ENCODE assay signal across 13 mouse cellular contexts in the genomic region with DNA sequence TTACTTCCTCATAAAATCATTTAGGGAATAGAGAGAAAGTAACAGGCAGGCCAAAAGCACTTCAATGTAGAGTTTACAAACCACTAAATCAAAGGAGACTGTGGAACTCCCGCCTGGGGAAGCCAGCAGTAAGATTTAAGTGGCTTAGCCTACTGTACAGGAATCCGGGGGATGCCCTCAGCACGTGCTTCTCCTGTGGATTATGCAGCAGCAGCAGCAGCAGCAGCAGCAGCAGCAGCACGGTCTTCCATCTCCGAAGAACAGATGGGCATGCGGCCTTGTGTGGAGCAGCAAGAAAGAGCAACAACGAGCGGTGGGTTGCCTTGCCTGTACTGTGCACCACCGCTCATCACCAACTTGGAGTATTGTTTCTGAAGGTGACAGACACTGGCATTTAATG.
DNase-seq lines count a peak whose midpoint lies in the region; ATAC-seq and TF ChIP-seq lines count a peak whose summit lies in the region.
"Had no signal": no experiment of that assay in that cellular context is flagged by ENCODE, and none has a peak within 500 bp of the region (broad histone marks: within the 10 kb centered on the region; RNA-seq: fewer than 3 reads in every experiment).

No protein-coding gene starts in this region.

- H3K9ac ChIP-seq in embryonic facial prominence, embryonic 14.5 days (ENCODE audit: low read depth, low read length) = no peak overlapping the region
- no peak overlapping the region for H3K9ac ChIP-seq in hindbrain, embryonic 14.5 days
- H3K9ac ChIP-seq in midbrain, postnatal 0 days (replicated peaks; ENCODE audit: low read length, poor library complexity, severe bottlenecking) = no peak overlapping the region
- H3K9ac ChIP-seq: heart, embryonic 13.5 days; intestine, embryonic 15.5 days had no signal

- no peak for TF ChIP-seq CTCF in midbrain, postnatal 0 days (IDR thresholded peaks at IDR 0.05)

- 0 out of 2 replicates have a peak, but pooled peaks cover 8% of the 10 kb centered on the region for H3K27me3 ChIP-seq in embryonic facial prominence, embryonic 14.5 days (replicated peaks; ENCODE audit: control insufficient read depth, insufficient read depth, low read length)
- no peaks in the 10 kb centered on the region for H3K27me3 ChIP-seq in hindbrain, embryonic 14.5 days (ENCODE audit: control insufficient read depth, insufficient read depth, low read length)
- H3K27me3 ChIP-seq in midbrain, postnatal 0 days (ENCODE audit: insufficient read depth, low read length) = no peaks in the 10 kb centered on the region
- H3K27me3 ChIP-seq: heart, embryonic 13.5 days; intestine, embryonic 15.5 days had no signal

- no peak overlapping the region for H3K4me3 ChIP-seq in embryonic facial prominence, embryonic 14.5 days (ENCODE audit: low read depth, low read length)
- no peak overlapping the region for H3K4me3 ChIP-seq in hindbrain, embryonic 14.5 days (replicated peaks; ENCODE audit: low read length)
- no peak overlapping the region for H3K4me3 ChIP-seq in midbrain, postnatal 0 days (ENCODE audit: low read depth, low read length)
- H3K4me3 ChIP-seq: heart, embryonic 13.5 days; intestine, embryonic 15.5 days had no signal

- H3K4me2 ChIP-seq in embryonic facial prominence, embryonic 14.5 days (ENCODE audit: low read depth, low read length) = no peak overlapping the region
- H3K4me2 ChIP-seq in hindbrain, embryonic 14.5 days (replicated peaks) = no peak overlapping the region
- H3K4me2 ChIP-seq in midbrain, postnatal 0 days (ENCODE audit: low read depth, low read length, poor library complexity, severe bottlenecking) = no peak overlapping the region
- H3K4me2 ChIP-seq: heart, embryonic 13.5 days; intestine, embryonic 15.5 days; liver, embryonic 11.5 days had no signal

- peak; percentile 24 to 39 for DNase-seq in cerebellum, postnatal 10 days
- DNase-seq in embryonic facial prominence, embryonic 14.5 days (ENCODE audit: low spot score) = peak; percentile 65
- DNase-seq in hindbrain, embryonic 14.5 days (ENCODE audit: low spot score) = no peak
- DNase-seq in midbrain, postnatal 0 days (ENCODE audit: low spot score) = peak; percentile 37
- no peak for DNase-seq in left cerebral cortex, postnatal 25 days (ENCODE audit: low spot score in 2 of 2)
- DNase-seq in adrenal gland, adult 2 months = no peak
- DNase-seq in right cerebral cortex, postnatal 4 days = no peak
- DNase-seq: layer of hippocampus, adult 9-11 months had no signal

- no peaks in the 10 kb centered on the region for H3K36me3 ChIP-seq in embryonic facial prominence, embryonic 14.5 days (ENCODE audit: control insufficient read depth, insufficient read depth, low read length)
- no peaks in the 10 kb centered on the region for H3K36me3 ChIP-seq in hindbrain, embryonic 14.5 days (replicated peaks; ENCODE audit: control insufficient read depth, insufficient read depth)
- H3K36me3 ChIP-seq in midbrain, postnatal 0 days (ENCODE audit: insufficient read depth, low read length) = no peaks in the 10 kb centered on the region
- H3K36me3 ChIP-seq: heart, embryonic 13.5 days; intestine, embryonic 15.5 days had no signal

- H3K27ac ChIP-seq in embryonic facial prominence, embryonic 14.5 days (replicated peaks; ENCODE audit: low read depth, low read length) = no peak overlapping the region
- peak overlapping the region; percentile 47; the same call in 1 of the 2 replicates for H3K27ac ChIP-seq in hindbrain, embryonic 14.5 days
- no peak overlapping the region for H3K27ac ChIP-seq in midbrain, postnatal 0 days (ENCODE audit: low read depth, low read length)
- H3K27ac ChIP-seq: heart, embryonic 13.5 days; intestine, embryonic 15.5 days; stomach, postnatal 0 days had no signal

- no peak for ATAC-seq in cerebellum, adult (ENCODE audit: insufficient number of reproducible peaks, low FRiP score, low TSS enrichment)
- peak; percentile 47; the same call in 1 of the 2 replicates for ATAC-seq in embryonic facial prominence, embryonic 14.5 days (ENCODE audit: low read depth)
- peak; percentile 19; the same call in 1 of the 2 replicates for ATAC-seq in hindbrain, embryonic 14.5 days (ENCODE audit: low FRiP score)
- ATAC-seq in midbrain, postnatal 0 days (ENCODE audit: low FRiP score) = no peak
- ATAC-seq: intestine, embryonic 15.5 days had no signal

- H3K9me3 ChIP-seq in embryonic facial prominence, embryonic 14.5 days (ENCODE audit: control insufficient read depth, low read length) = no peaks in the 10 kb centered on the region
- no peaks in the 10 kb centered on the region for H3K9me3 ChIP-seq in hindbrain, embryonic 14.5 days (ENCODE audit: control insufficient read depth, low read length)
- H3K9me3 ChIP-seq in midbrain, postnatal 0 days (ENCODE audit: low read length) = no peaks in the 10 kb centered on the region
- H3K9me3 ChIP-seq: heart, embryonic 13.5 days; intestine, embryonic 15.5 days had no signal

- 43% methylated on average over 9 of the region's 9 CpGs for WGBS in embryonic facial prominence, embryonic 14.5 days
- WGBS in hindbrain, embryonic 14.5 days = 12% methylated on average over 9 of the region's 9 CpGs
- WGBS in midbrain, postnatal 0 days = 14% methylated on average over 9 of the region's 9 CpGs

- 0 out of 2 replicates have a peak, but pooled peaks cover 8% of the 10 kb centered on the region for H3K4me1 ChIP-seq in embryonic facial prominence, embryonic 14.5 days (ENCODE audit: control insufficient read depth, insufficient read depth, low read length)
- H3K4me1 ChIP-seq in hindbrain, embryonic 14.5 days (replicated peaks; ENCODE audit: control insufficient read depth, insufficient read depth, low read length) = peaks cover 34% of the 10 kb centered on the region
- peaks cover 13% of the 10 kb centered on the region for H3K4me1 ChIP-seq in midbrain, postnatal 0 days (ENCODE audit: insufficient read depth, low read length)
- H3K4me1 ChIP-seq: intestine, embryonic 15.5 days had no signal

- intact Hi-C loops in left cerebral cortex, postnatal 25 days (cut with DNase I) = no loop called here

Comparison
In these comparisons a context has a peak if more than half of its experiments do, and no peak if none do; other contexts are left out.
1. DNase-seq: peak in cerebellum, postnatal 10 days (2 of 2), embryonic facial prominence, embryonic 14.5 days (single experiment) and midbrain, postnatal 0 days (single experiment); none in hindbrain, embryonic 14.5 days (single experiment), left cerebral cortex, postnatal 25 days (0 of 2), adrenal gland, adult 2 months (single experiment) and right cerebral cortex, postnatal 4 days (single experiment).
2. ATAC-seq: peak in embryonic facial prominence, embryonic 14.5 days (single experiment) and hindbrain, embryonic 14.5 days (single experiment); none in cerebellum, adult (single experiment) and midbrain, postnatal 0 days (single experiment).